Mouse (Mus musculus) central nervous system, embryonic 14 days (tissue): ENCODE data around the gene Tcp11l1. TPM values are rescaled to one million over a fixed set of nuclear protein-coding genes. Genes with fewer than 3 reads are reported as not detected.

Experiments
- polyA plus RNA-seq: library from polyadenylated mRNA; depleted of rRNA; stranded (reverse); fragments of >200 nt; gene quantifications from 2 replicates; pipeline ENCODE4 v1.2.3, GENCODE M21; 2012; rRNA removed

Tcp11l1 gene
- 30.5 and 31.6 TPM in 2 replicates for polyA plus RNA-seq

GRCm38 (mm10) chr2:104711585-104712485, at the start of gene Tcp11l1:
Tcp11l1 (minus strand) TSS chr2:104712169.

DNA sequence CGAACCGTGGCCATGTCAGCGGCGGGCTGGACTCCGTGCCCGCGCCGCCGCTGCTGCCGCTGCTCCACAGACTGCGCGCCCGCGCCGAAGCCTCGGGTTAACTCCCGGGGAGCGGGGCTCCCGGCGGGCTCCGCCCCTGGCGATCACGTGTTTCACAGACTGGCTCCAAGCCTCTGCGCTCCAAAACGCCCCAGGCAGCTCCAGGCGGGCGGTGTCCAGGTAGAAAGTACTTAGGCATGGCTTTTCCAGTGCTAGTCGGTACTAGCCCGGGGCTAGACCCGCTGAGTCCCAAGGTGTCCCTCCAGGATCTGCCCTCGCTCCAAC, 30.7 kb upstream of the Tcp11l1 start, which contains the start of gene Depdc7:
Gene Depdc7 (minus strand): TSS at position 138 of the 324 bp plus-strand sequence.

GRCm38 (mm10) chr2:104716279-104716678, 4.3 kb upstream of the Tcp11l1 start, which contains the start of gene Pin1rt1:
Pin1rt1 (minus strand) TSS chr2:104716379.

Other genes with a start within 250 kb of the Tcp11l1 start
- gene Hipk3, start 217.7 kb downstream of the Tcp11l1 start, polyA plus RNA-seq: 12.5 and 16.4 TPM in 2 replicates
- gene Cstf3, start 121.6 kb downstream of the Tcp11l1 start, polyA plus RNA-seq: 62.9 and 67.2 TPM in 2 replicates
- not detected in 2 replicates for gene Pin1rt1, start 4.2 kb upstream of the Tcp11l1 start, polyA plus RNA-seq
- 2.0 and 2.7 TPM in 2 replicates for gene Depdc7, start 30.7 kb upstream of the Tcp11l1 start, polyA plus RNA-seq
- gene Qser1, start 104.6 kb upstream of the Tcp11l1 start, polyA plus RNA-seq: 17.3 and 20.1 TPM in 2 replicates
- 0.27 and 0.55 TPM in 2 replicates for gene Prrg4, start 137.7 kb upstream of the Tcp11l1 start, polyA plus RNA-seq
- 5.6 and 6.6 TPM in 2 replicates for gene Ccdc73, start 155.6 kb upstream of the Tcp11l1 start, polyA plus RNA-seq